Mouse (Mus musculus) MEL-GATA-1-ER (cell line): Measurements from ENCODE around the gene Sec31a.
"Not testable (repeated sequence)": the region's sequence is repeated elsewhere in the genome, so short reads cannot be mapped to it uniquely, and the experiment has no call there.

Source experiments
- DNase-seq: peaks from one replicate; pipeline ENCODE4 v3.0.0-alpha.2; 2012; ENCODE audit warnings: low read depth; ENCODE audit errors: extremely low read depth

Gene Sec31a

GRCm38 (mm10) chr5:100415761-100416590 lies at the start of gene Sec31a:
Gene Sec31a, minus strand, starts transcription at chr5:100416234.
- peak; percentile 90 for DNase-seq

GRCm38 (mm10) chr5:100462374-100462773 lies 46.3 kb upstream of the Sec31a start:
- DNase-seq: no peak

GRCm38 (mm10) chr5:100461526-100461925 lies 45.5 kb upstream of the Sec31a start:
- no peak for DNase-seq

- no peak for DNase-seq
Observed at GRCm38 (mm10) chr5:100459468-100459867, 43.4 kb upstream of the Sec31a start.

GRCm38 (mm10) chr5:100451871-100452270 lies 35.8 kb upstream of the Sec31a start:
- no peak for DNase-seq

GRCm38 (mm10) chr5:100438796-100439195 lies 22.8 kb upstream of the Sec31a start:
- DNase-seq: no peak

GRCm38 (mm10) chr5:100437917-100438316 lies 21.9 kb upstream of the Sec31a start:
- DNase-seq: no peak

GRCm38 (mm10) chr5:100437086-100437485 lies 21.1 kb upstream of the Sec31a start:
- DNase-seq: no peak

- DNase-seq: no peak
Observed at GRCm38 (mm10) chr5:100430966-100431365, 14.9 kb upstream of the Sec31a start.

GRCm38 (mm10) chr5:100430076-100430390 lies 14.0 kb upstream of the Sec31a start:
- DNase-seq: peak; percentile 44

GRCm38 (mm10) chr5:100429344-100430075 lies 13.5 kb upstream of the Sec31a start:
- peak; percentile 98 for DNase-seq

- peak; percentile 46 for DNase-seq
Observed at GRCm38 (mm10) chr5:100428734-100429343, 12.8 kb upstream of the Sec31a start.

GRCm38 (mm10) chr5:100428031-100428733 lies 12.1 kb upstream of the Sec31a start:
- DNase-seq: peak; percentile 33

GRCm38 (mm10) chr5:100427276-100427675 lies 11.2 kb upstream of the Sec31a start:
- DNase-seq: no peak

GRCm38 (mm10) chr5:100425823-100426222 lies 9.8 kb upstream of the Sec31a start:
- not testable (repeated sequence) for DNase-seq

GRCm38 (mm10) chr5:100424252-100424651 lies 8.2 kb upstream of the Sec31a start:
- DNase-seq: no peak

GRCm38 (mm10) chr5:100423626-100424025 lies 7.6 kb upstream of the Sec31a start:
- DNase-seq: no peak

- DNase-seq: no peak
Observed at GRCm38 (mm10) chr5:100418861-100419260, 2.8 kb upstream of the Sec31a start.

GRCm38 (mm10) chr5:100418077-100418476 lies 2.0 kb upstream of the Sec31a start:
- DNase-seq: no peak

- no peak for DNase-seq
Observed at GRCm38 (mm10) chr5:100414474-100415196, 1.4 kb downstream of the Sec31a start.

- DNase-seq: no peak
Observed at GRCm38 (mm10) chr5:100412886-100413285, 3.1 kb downstream of the Sec31a start.
